Mouse (Mus musculus) cerebellum, postnatal 36 days (tissue): Measurements from ENCODE around the gene C130032M10Rik.
"Not testable (repeated sequence)": the region's sequence is repeated elsewhere in the genome, so short reads cannot be mapped to it uniquely, and the experiment has no call there.

Experiments used
- DNase-seq, 2 experiments: peaks; one replicate each; pipeline ENCODE4 v3.0.0; 2021 to 2022; ENCODE audit warnings: mixed read lengths in 2 of 2

The C130032M10Rik gene

DNA sequence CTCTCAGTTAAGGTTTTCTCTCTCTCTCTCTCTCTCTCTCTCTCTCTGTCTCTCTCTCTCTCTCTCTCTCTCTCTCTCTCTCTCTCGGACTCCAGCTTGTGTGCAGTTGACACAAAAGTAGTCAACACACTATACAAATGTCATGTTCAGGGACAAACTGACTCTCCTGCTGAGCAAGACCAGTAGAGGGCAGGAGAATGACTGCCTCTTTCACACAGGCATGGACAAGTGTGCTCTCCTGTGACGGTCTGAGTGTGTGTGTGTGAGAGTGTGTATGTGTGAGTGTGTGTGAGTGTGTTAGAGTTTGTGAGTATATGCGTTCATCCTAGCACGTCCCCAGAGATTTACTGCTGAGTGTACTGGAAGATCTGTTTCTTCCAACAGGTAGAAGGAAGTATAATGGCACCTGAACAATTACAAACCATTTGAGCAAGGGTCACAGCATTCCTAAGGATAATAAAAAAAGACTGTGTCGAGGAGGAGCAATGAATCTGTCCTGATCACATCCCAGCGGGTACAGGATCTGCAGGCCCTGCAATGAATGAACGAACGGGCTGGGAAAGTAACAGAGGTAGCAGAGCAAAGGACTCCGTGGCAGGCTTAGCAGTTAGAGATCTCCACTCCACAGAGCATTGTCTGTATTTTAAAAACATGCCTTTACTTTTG is 3.4 kb downstream of the C130032M10Rik start:
- no peak for DNase-seq

DNA sequence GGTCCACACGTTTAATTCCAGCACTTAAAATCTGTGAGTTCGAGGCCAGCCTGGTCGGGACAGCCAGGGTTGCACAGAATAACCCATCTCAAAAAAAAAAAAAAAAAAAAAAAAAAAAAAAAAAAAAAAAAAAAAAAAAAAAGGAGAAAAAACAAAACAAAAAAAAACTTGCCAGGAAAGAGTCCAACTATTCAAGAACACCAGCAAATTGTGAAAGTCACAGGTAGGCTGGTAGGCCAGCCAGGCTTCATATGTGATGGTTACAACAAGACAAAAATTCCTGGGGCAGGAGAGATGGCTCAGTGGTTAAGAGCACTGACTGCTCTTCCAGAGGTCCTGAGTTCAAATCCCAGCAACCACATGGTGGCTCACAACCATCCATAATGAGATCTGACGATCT is 5.0 kb downstream of the C130032M10Rik start:
- DNase-seq = not testable (repeated sequence)

DNA sequence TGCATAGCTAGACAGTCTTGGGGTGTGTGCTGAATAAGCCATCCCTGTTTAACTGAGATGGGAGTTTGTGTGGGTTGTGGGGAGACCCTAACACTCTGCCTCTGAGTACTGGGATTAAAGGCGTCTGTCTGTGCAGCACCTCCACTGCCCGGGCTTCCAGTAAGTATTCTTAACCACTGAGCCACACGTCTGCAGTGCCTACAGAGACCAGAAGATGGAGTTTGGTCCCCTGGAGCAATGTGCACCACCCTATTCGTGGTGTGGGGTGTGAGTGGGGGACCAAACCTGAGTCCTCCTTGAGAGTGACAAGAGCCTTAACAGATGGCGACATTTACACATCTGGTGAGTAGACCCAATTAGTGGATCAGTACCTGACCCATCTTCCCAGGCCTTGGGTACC is 6.5 kb downstream of the C130032M10Rik start:
- no peak for DNase-seq

DNA sequence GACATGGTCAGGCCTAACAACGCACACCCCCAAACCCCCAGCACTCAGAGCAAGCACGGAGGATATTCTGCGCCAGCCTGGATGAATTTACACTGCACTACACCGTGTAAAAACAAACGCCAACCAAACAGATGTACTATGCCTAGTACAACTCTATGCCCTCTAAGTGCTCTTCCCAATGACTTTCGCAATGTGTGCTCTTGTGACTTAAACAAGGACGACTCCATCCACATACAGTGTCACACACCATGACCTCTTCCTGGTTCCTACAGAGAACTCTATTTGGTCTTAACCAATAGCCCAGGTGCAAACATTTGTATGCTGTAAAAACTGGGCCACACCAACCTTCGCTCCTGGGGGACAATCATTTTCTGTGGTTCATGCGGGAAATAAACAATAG is 7.0 kb downstream of the C130032M10Rik start:
- DNase-seq = no peak

DNA sequence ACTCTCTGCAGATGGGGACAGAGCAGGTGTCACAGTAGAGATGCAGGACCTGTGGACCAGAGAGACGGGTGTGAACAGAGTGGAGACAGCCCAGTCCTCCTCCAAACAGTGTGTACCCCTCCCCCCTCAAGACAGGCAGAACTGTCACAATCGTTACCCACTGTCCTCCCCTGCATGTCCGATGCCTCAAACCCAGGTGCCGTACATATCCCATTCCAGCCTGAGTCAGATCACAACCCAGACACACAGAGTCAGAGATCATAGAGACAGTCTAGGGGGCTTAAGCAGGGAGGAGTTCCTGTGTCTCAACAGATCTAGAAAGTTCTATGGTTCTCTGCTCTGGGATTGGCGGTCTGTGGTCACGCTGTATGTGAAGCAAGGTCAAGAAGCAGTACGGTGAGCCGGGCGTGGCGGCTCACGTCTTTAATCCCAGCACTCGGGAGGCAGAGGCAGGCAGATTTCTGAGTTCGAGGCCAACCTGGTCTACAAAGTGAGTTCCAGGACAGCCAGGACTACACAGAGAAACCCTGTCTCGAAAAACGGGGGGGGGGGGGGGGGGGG is 9.7 kb downstream of the C130032M10Rik start:
- no peak for DNase-seq

DNA sequence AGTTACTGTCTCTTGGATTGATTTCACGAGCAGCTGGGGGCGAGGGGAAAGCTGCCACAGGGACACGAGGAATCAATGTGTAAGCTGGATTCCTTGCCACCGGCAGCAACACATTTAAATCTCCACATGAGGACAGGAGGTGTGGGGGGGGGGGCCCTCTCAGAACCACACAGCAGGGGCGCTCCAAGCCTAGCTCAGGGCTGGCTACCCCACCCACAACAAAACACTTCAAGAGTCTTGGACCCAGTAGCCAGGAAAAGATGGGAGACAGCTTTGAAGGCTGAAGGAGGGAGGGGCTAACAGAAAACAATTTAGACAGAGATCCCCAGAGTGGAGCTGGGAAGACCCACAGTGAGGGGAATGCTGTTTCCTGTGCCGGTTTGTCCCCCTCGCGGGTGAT is 10.4 kb downstream of the C130032M10Rik start:
- no peak for DNase-seq

DNA sequence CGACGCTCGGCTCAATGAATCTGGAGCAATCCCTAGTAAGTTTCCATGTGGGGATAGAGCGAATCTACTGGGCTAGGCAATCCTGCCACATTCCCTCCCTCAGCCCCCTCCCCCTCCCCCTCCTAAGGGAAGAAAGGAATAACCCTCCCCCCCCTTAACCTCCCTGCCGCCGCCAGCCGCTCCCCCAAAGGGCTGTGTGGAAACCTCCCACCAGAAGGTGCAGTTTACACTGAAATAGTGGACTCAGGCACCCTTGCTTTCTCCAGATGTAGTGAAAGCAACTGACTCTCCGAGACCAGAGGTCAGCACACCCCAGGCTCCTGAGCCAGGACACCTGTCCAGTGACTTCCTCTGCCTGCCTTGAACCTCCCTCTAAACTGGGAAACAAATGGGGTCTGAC is 11.1 kb downstream of the C130032M10Rik start:
- no peak for DNase-seq

DNA sequence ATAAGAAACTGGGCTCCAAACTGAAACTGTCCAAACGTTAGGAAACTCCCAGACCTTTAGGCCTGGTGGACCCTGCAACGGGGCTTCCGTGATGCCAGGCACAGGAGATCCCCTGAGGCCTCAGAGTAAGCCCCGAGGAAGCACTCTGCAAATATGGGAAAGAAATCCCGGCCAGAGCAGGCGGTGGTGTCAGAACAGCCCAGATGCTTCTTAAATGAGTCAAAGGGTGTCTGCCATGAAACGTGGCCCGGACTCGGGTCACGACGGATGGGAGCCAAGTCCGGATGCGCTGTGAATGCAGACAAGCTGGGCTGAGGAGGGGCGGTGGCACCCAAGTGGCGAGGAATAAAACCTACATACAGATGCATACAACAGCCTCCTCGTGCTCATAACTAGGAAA is 11.6 kb downstream of the C130032M10Rik start:
- DNase-seq = no peak

DNA sequence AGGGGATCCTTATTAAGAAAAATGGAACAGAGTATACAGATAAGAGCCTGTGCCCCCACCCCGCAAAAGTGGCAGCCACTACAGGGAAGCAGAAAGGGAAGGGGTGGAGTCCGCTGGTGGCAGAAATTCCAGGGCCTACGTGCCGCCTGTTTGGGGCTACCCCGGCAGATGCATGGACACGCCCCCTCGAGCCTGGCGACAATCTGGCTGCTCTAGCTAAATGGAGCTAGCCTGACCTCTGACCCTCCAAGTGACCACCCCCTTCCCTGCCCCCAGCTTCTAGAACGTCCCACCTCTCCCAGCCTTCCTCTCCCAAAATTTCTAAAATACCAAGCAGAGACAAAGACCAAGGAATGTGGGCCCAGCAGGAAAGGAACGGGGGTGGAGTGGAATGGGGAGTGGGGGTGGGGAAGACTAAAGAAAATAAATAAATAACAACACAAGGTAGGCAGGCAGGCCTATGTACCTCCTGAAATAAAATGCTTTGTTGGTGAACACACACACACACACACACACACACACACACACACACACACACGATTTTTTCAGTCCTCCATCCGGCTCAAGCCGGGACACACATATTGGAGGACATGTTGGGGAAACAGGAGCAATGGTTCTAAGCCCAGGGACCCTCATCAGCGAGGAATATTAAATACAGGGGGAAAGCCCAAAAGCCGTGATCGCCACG is 12.6 kb downstream of the C130032M10Rik start:
- DNase-seq = no peak

DNA sequence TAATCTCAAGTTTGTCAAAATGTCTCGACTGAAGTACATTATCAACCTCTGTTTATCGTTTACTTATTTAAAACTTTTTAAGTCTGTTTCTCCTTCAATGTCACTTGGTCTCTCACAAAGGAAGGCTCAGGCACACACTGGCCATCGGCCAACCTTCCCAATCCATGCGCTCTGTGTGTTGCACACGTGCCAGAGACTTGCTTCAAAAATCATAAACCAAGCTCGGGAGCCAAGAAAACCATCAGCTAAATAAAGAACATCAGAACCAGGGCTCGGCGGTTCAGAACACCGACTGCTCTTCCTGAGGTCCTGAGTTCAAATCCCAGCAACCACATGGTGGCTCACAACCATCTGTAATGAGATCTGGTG is 13.2 kb downstream of the C130032M10Rik start:
- DNase-seq = no peak

DNA sequence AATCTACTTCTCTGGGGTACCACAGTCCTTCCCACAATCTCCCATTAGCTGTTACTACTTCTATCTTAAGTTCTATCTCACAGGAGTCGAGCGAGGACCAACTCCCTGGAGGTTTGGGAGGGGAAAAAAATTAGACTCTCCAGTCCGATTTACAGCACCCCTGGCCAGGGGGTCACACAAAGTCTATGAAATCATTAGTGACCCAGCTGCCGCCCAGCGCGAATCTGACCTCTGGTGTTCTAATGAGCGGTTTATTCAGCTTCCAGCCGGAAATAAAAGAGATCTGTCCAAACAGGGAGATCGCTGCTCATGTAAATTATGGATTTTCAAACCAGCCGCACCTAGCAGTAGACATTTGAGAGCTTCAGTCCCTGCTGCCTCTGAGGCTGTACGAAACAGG is 15.8 kb downstream of the C130032M10Rik start:
- DNase-seq = no peak

DNA sequence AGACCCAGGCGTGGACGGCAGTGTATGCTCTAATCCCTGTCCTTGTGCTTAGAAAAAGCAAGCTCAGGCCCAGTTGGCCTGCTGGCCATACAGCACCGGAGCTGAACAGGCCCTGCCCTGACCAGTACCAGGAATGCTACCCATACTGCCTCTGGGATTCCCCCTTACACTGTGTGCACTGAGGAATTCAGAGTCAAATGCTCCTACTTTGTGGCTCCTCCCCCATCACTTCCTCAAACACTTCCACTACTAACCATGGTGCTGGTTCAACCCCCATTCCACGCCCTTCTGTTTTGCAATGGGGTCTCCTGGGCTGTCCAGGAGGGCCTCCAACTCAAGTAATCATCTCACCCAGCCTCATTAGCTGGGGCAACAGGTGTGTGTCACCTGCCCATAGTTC is 18.4 kb downstream of the C130032M10Rik start:
- DNase-seq = no peak

DNA sequence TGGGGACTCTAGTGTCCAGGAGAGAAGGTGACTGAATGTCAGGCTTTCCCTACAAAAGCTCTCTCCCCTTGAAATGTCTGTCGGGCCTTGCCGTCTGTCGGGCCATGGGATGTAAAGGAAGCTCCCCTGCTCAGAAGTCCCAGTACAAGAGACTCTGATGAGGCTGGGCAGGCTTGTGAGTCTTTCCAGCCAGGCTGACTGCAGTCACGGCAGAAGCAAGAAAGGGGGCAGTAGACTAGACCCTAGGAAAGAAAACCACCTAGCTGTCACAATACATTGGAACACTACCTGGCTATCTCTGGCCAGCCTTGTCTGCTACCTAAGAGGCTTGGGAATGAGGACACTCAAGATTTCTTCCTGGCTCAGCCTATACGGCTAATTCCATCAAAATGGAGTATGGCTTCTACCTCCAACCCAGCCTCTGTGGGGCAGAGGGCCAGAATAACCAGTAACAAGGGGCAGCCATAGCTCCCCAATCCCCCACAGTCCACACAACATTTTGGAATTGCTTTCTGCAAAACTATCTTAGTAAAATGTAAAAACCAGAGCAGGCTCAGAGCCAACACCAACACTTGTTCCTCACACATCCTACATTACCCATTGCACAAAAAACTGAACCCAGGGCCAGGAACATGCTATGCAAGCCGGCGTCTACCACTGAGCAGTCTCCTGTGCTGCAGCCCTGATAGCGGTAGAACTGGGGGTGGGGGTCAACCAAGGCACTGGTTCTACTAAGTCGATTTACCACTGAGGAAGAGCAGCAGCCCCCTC is 19.4 kb downstream of the C130032M10Rik start:
- no peak for DNase-seq

DNA sequence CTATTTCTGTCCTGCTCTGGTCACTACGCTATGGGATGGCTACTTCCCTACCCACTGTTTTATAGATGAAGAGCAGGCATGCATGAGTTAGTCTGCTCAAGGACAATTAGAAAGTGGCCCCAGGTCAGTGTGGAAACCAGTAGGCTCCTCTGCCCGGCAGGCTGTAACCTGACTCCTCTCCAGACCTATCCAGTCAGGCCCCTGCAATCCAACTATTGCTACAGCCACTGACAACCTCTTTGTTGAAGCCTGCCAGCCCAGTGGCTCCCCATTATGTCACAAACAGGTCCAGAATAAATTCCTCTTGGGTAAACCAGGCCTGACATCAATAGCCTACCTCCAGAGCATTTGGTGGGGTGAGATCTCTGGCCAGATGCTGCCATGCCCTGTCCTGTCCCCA is 21.1 kb downstream of the C130032M10Rik start:
- DNase-seq = no peak

DNA sequence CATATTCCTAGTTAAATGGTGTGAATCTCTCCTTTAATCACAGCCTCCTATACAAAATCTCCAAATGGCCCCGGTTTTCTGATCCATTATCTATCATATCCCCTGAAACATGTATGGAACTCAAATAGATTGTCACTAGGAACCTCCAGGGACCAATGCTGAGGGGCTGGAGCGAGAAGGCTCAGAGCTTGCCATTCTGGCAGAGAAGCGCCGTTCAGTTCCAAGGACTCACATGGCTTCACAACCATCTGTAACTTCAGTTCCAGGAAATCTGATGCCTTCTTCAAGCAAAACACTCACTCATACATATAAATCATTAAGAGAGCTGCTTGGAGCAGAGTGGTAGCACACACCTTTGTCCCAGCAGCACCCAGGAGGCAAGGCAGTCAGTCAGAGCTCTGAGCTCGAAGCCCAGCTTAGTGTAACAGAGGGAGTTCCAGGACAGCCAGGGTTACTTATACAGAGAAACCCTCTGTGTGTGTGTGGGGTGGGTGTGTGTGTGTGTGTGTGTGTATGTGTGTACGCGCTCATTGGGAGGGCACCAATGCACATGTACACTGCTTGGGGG is 23.6 kb downstream of the C130032M10Rik start:
- DNase-seq = no peak

DNA sequence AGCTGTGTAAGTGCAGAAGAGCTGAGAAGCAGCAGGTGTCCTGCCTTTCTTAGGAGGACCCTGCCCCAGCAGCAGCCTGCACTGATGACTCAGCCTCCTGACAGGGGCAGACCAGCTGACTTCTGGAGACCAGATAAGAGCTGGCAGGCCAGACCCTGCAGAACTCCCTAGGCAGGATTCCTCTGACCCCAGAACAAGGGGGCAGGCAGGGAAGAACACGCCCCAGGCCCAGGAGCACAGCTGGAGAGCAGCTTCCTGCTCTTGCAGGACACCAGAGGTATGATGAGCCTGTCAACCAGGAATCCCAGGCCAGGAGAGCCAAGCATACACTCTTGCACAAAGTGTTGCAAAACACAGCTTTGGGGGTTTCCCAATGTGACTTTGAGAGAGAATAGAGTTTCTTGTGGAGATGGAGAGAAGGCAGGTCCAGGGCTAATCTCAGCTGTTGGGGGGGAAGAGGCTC is 25.8 kb downstream of the C130032M10Rik start:
- DNase-seq = no peak

DNA sequence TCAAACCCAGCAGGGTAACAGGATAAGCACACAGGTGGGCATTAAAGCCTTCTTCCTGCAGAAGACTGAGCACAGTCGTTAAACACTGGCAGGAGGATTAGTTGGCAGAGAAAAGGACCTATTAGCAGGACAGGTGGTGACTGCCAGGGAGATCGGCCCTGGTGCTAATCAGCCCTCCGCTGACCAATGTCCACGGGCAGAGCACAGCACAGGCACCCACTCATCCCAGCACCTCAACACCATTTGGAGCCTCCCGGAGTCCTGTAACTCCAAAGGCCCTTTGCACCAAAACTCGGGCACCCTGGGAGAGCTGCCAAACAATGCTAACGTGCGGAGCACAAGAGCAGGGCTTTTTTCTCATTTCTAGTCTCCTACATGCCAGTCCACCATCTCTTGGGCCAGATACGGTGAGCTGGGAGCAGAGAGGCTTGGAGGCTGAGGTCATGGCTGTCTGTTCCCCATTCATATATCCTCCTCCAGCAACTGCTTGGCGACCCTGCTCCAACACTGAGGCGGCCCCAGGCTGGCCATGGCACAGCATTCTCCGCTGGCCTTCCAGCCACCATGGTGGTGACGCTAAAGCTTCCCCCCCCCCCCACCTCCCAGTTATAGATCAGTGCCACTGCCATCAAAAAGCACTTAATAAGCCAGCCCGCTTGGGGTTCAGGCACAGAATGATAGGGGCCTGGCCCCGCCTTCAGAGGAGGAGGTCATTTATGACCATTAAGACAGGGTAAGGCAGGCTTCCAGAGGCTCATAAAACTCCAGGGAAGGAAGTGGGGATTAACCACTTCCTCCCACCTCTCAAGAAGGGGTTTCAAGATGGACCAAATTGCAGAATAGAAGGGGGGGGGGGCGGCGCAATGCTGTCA is 28.6 kb downstream of the C130032M10Rik start:
- peak; percentile 24 to 25 for DNase-seq

DNA sequence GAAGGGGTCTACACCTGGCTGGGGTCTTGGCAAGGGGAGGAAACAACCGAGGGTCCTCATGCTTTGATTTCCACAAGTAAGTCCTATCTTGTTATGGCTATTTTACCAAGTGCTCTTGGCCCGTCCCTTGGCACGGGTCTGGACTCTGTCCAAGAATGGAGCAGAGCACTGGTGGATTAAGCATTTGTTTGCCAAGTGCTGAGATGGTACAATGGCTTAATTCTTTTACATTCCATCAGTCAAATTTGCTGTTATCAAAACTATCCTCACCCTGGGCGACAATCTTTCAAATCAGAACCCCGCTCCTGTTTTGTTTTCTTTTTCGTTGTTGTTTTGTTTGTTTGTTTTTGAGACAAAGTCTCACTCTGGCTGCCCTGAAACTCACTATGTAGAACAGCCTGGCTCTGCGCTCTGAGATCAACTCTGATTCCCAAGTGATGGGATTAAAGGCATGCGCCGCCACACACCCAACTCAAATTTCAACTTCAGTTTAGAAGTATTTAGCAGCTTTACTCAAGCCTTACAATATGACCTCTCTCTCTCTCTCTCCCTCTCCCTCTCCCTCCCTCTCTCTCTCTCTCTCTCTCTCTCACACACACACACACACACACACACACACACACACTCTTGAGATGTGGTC is 29.4 kb downstream of the C130032M10Rik start:
- peak; percentile 8 to 14 for DNase-seq

DNA sequence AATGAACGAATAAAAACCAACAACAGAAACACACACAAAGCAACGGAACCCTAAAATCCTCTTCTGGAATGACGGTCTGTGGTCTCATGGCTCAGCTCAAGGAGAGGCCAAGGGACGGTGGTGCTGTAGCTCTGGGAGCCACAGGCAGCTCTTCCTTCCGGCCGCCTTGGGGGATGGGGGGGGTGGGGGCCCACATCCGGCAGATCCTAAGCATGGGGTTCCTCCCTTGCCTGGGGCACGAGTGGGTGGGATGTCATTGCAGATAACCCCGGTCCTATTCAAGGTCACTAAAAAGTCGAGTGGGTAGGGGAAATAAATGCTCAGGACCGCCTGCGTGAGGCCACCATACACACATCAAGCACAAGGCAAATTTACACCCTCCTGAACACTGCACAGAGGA is 31.3 kb downstream of the C130032M10Rik start:
- no peak for DNase-seq

DNA sequence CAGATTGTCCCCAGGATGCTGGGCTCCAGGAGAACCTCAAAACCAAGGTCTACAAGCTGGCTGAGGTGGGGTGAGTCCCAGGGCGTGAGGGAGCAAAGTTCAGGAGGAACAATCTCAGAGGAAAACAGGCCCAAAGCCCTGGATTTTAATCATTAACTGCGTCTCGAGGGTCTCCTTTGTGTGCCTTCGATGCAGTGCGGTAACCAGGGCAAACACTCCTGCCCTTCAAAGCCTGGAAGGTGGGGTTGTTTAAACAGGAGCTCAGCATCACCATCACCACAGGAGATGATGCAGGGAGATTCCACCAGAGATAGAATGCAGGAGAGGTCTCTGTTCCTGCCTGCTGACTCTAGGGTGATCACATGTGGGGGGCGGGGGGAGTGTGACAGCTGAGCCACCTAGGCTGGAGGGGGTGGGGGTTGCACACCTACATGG is 32.2 kb downstream of the C130032M10Rik start:
- no peak for DNase-seq

DNA sequence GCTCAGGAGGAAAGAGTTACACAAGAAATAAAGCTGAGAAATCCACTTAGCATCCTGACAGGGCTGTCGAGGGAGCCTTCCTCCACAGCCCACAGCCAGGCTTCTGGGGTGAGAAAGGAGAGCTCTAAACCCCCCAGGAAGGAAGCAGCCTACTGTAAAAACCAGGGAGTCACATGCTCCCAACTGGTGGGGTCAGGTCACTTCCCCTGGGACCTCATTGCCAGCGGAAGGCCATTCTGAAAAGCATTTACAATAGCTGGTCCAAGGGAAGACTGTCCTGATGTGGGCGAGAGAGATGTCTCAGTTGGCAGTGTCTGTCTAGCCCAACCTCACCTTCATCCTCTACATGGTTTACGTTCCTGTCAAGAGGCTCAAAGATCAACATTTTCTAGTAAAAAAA is 33.0 kb downstream of the C130032M10Rik start:
- no peak for DNase-seq

DNA sequence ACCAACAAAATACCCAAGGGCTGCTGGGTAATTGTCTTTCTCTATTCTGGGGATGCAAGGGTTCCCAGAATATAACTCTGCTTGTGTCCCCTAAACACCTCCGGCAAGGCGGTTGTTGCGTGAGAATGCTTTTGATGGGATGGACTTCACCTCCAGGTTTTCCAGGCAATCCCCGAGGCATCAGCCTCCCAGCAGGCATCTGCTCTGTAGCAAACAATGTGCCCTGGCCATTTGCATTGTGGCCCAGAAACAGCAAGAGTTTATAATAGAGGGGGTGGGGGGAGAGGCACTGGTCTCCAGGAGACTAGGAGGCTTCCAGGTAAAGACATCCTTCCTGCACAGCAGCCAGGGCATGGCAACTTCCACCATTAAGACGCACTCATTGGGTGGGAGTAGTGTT is 33.6 kb downstream of the C130032M10Rik start:
- DNase-seq = no peak
